Mouse (Mus musculus) neural tube, embryonic 11.5 days (tissue): ENCODE results near the gene Ccr6. TPM values are rescaled to one million over a fixed set of nuclear protein-coding genes. Genes with fewer than 3 reads are reported as not detected.
"Not testable (repeated sequence)": the region's sequence is repeated elsewhere in the genome, so short reads cannot be mapped to it uniquely, and the experiment has no call there.

ENCODE experiments used
- ATAC-seq: fragments of 200-750 bp; cut with Nextera tagmentation; 2 replicates; pipeline ENCODE4 v1.8.0; 2017; ENCODE audit warnings: moderate number of reproducible peaks, mild to moderate bottlenecking, moderate TSS enrichment, moderate library complexity; ENCODE audit not compliant: insufficient read depth, low FRiP score, low TSS enrichment
- DNase-seq: peaks from one replicate; pipeline ENCODE4 v3.0.0-alpha.2; 2015; ENCODE audit warnings: low spot score
- H3K27ac ChIP-seq: fragments of 300-500 bp; sonication (generic); 2 replicates; pipeline ENCODE4 v1.5.1; 2014; ENCODE audit warnings: low read depth, mild to moderate bottlenecking, low read length
- H3K27me3 ChIP-seq: fragments of 300-500 bp; sonication (generic); 2 replicates; pipeline ENCODE4 v1.6.1; 2014; ENCODE audit warnings: mild to moderate bottlenecking, low read length, mixed read lengths; ENCODE audit not compliant: control insufficient read depth, insufficient read depth
- H3K36me3 ChIP-seq: fragments of 300-500 bp; sonication (generic); 2 replicates; pipeline ENCODE4 v1.6.1; 2014; ENCODE audit warnings: mild to moderate bottlenecking, low read length, moderate library complexity, mixed read lengths; ENCODE audit not compliant: control insufficient read depth, insufficient read depth
- H3K4me1 ChIP-seq: fragments of 300-500 bp; sonication (generic); 2 replicates; pipeline ENCODE4 v1.6.1; 2014; ENCODE audit warnings: low read length, mixed read lengths; ENCODE audit not compliant: control insufficient read depth, insufficient read depth
- H3K4me2 ChIP-seq: fragments of 300-500 bp; sonication (generic); 2 replicates; pipeline ENCODE4 v1.6.1; 2014; ENCODE audit warnings: low read depth, mild to moderate bottlenecking, moderate library complexity
- H3K4me3 ChIP-seq: fragments of 300-500 bp; sonication (generic); 2 replicates; pipeline ENCODE4 v1.5.1; 2014; ENCODE audit warnings: low read depth, low read length
- H3K9ac ChIP-seq: fragments of 300-500 bp; sonication (generic); 2 replicates; pipeline ENCODE4 v1.6.1; 2014; ENCODE audit warnings: mild to moderate bottlenecking, low read length
- H3K9me3 ChIP-seq: fragments of 300-500 bp; sonication (generic); 2 replicates; pipeline ENCODE4 v1.6.1; 2016; ENCODE audit warnings: low read length; ENCODE audit not compliant: control insufficient read depth
- WGBS: fragments of 180-500 bp; shearing (Covaris S2); extraction: QIAGEN DNeasy Blood & Tissue Kit; methylation state at CpG from one replicate; pipeline ENCODE4 v1.1.7; 2014; 5-methylcytosine and 5-hydroxymethylcytosine counted together
- polyA plus RNA-seq: library from polyadenylated mRNA; unstranded; fragments of >200 nt; fragmentation: Nextera tagmentation; extraction: Ambion mirVana; gene quantifications from 2 replicates; pipeline ENCODE4 v1.2.1, GENCODE M21; 2014

The Ccr6 gene
- polyA plus RNA-seq, 1 experiment from 2014 or later: not detected

DNA sequence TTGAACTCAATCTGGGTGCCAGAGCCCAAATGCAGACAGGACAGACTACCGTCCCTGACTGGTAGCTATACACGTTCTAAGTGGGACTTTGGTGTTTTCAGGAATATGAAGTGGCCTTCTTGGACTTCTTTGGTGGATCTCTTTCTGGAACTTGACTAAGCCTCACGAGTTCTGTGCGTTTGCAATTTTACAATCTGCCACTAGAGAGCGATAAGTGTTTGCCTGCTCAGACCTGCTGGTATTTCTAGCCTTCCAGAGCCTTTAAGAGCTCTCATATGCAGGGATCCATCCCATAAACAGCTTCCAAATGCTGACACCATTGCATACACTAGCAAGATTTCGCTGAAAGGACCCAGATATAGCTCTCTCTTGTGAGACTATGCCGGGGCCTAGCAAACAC lies 28.8 kb downstream of the Ccr6 start:
- H3K4me1 ChIP-seq, H3K9ac ChIP-seq, H3K4me3 ChIP-seq, H3K9me3 ChIP-seq, ATAC-seq, H3K4me2 ChIP-seq, H3K27me3 ChIP-seq, H3K36me3 ChIP-seq, H3K27ac ChIP-seq: not testable (repeated sequence)
- WGBS: 28% methylated on average over 7 of the region's 7 CpGs
- DNase-seq: peak; percentile 50

DNA sequence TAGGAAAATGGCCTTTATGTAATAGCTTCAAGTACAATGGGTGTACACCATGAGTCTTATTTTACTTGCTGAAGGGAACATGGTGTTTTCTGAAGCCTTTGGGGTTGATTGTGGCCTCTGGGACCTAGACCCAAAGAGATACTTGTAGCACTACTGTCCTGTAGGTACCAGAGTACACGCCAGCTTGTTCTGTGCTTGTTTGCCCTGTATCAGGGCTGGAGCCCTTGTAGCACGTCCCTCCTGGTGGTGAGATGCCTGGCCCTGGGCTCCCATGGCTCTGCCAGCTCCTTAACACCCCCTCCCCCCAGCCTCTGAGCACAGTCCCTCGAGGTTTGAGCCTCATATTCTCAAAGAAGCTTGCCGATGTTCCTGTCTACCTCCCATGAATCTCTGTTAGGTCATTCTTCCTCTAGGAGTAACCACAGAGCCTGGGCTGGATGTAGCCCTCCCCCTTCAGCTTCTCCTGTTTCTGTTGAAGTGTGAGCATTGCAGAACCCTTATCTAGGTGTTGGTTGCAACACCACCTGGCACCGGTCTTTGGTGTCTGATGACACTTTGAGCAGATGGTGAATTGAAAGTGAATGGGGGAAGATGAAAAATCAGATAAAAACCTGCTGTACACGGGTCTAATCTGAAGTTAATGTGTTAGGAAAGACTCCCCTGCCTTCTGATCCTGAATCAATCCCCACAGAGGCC lies 36.4 kb downstream of the Ccr6 start:
- Histone ChIP-seq H3K27ac (no peak overlapping the region), H3K9me3 (no peaks in the 10 kb centered on the region), H3K9ac (no peak overlapping the region), H3K4me1 (no peaks in the 10 kb centered on the region), H3K4me2 (no peak overlapping the region), H3K36me3 (no peaks in the 10 kb centered on the region), H3K4me3 (no peak overlapping the region), H3K27me3 (no peaks in the 10 kb centered on the region)
- 54% methylated on average over 6 of the region's 6 CpGs for WGBS
- DNase-seq (no peak), ATAC-seq (no peak)

- DNase-seq: no peak
- Histone ChIP-seq H3K4me3 (no peak overlapping the region), H3K9ac (no peak overlapping the region), H3K27me3 (no peaks in the 10 kb centered on the region), H3K9me3 (no peaks in the 10 kb centered on the region), H3K27ac (no peak overlapping the region), H3K4me2 (no peak overlapping the region), H3K36me3 (no peaks in the 10 kb centered on the region), H3K4me1 (no peaks in the 10 kb centered on the region)
- 76% methylated on average over 6 of the region's 6 CpGs for WGBS
- ATAC-seq: no peak
Observed at GRCm38 (mm10) chr17:8272951-8273350, 37.1 kb downstream of the Ccr6 start.

- H3K4me3 ChIP-seq: no peak overlapping the region
- no peak for DNase-seq
- no peaks in the 10 kb centered on the region for H3K36me3 ChIP-seq
- no peak overlapping the region for H3K27ac ChIP-seq
- no peak overlapping the region for H3K4me2 ChIP-seq
- ATAC-seq: no peak
- whole genome bisulfite sequencing: 80% methylated on average over 4 of the region's 4 CpGs
- no peak overlapping the region for H3K9ac ChIP-seq
- no peaks in the 10 kb centered on the region for H3K9me3 ChIP-seq
- H3K4me1 ChIP-seq: no peaks in the 10 kb centered on the region
- no peaks in the 10 kb centered on the region; the same call in 1 of the 2 replicates for H3K27me3 ChIP-seq
Observed at GRCm38 (mm10) chr17:8276071-8276470, 40.2 kb downstream of the Ccr6 start.

DNA sequence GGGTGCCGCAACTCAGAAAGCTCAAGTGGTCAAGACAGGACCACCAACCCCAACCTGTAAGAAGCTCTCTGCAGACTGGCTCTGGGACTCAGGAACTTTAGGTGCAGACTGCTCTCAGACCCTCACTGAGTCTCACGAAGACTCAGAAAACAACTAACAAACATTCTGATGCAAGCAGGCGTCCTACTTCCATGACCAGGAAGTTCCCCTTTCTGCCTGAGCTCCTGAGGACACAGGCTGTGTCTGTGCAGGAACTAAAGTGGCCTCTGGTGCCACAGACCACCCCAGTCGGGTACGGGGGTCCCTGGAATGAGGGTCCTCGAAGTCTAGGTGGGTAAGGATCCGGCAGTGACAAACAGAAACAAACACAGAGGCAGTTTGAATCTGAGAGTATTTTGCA lies 40.8 kb downstream of the Ccr6 start:
- Histone ChIP-seq H3K4me1 (no peaks in the 10 kb centered on the region), H3K4me2 (no peak overlapping the region), H3K9ac (no peak overlapping the region), H3K27me3 (no peaks in the 10 kb centered on the region; the same call in 1 of the 2 replicates), H3K27ac (no peak overlapping the region), H3K4me3 (no peak overlapping the region), H3K9me3 (no peaks in the 10 kb centered on the region), H3K36me3 (no peaks in the 10 kb centered on the region)
- no peak for DNase-seq
- ATAC-seq: no peak
- WGBS: 76% methylated on average over 7 of the region's 7 CpGs

DNA sequence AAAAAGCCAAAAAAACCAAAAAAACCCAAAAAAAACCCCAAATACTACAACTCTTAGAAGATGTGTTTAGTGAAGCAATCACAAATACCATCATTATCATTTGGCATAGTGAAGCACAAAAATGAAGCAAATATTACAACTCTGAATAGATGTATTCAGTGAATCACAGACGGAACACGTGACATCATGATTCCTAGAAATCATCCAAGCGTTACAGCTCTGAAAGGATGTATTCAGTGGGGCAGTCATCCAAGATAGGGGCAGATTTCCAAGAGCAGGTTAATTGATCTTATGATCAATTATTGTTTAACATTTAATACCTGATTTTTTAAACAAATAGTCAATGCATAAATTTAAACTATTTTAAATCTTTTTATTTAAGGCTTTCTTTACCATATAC lies 41.4 kb downstream of the Ccr6 start:
- H3K4me1 ChIP-seq: no peaks in the 10 kb centered on the region
- no peak for ATAC-seq
- WGBS: 84% methylated on average over 3 of the region's 3 CpGs
- no peak overlapping the region for H3K9ac ChIP-seq
- no peaks in the 10 kb centered on the region for H3K9me3 ChIP-seq
- no peak for DNase-seq
- no peaks in the 10 kb centered on the region; the same call in 1 of the 2 replicates for H3K27me3 ChIP-seq
- H3K27ac ChIP-seq: no peak overlapping the region
- no peak overlapping the region for H3K4me2 ChIP-seq
- H3K36me3 ChIP-seq: no peaks in the 10 kb centered on the region
- no peak overlapping the region for H3K4me3 ChIP-seq

DNA sequence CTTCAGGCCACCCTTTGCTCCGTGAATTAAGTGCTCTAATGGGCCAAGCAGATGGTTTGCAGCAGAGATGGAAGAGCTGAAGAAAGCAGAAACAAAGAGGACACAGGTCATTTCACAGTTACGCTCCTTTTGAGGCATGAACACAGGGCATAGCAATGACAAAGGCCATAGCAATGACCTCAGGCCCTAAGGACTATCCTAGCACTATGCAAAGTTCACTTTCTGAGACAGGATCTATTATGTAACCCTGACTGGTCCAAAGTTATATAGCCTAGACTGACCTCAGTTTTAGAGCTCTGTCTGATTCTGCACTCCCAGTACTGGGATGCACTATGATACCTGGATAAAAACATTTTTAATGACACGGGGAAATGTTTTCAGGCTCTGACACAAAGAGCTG lies 42.5 kb downstream of the Ccr6 start:
- no peaks in the 10 kb centered on the region for H3K36me3 ChIP-seq
- no peaks in the 10 kb centered on the region for H3K9me3 ChIP-seq
- WGBS: 47% methylated on average over 3 of the region's 3 CpGs
- no peak overlapping the region for H3K9ac ChIP-seq
- H3K4me3 ChIP-seq: no peak overlapping the region
- ATAC-seq (no peak), DNase-seq (no peak)
- no peak overlapping the region for H3K27ac ChIP-seq
- H3K4me1 ChIP-seq: peaks cover 3% of the 10 kb centered on the region; the same call in 1 of the 2 replicates
- no peaks in the 10 kb centered on the region; the same call in 1 of the 2 replicates for H3K27me3 ChIP-seq
- no peak overlapping the region for H3K4me2 ChIP-seq

DNA sequence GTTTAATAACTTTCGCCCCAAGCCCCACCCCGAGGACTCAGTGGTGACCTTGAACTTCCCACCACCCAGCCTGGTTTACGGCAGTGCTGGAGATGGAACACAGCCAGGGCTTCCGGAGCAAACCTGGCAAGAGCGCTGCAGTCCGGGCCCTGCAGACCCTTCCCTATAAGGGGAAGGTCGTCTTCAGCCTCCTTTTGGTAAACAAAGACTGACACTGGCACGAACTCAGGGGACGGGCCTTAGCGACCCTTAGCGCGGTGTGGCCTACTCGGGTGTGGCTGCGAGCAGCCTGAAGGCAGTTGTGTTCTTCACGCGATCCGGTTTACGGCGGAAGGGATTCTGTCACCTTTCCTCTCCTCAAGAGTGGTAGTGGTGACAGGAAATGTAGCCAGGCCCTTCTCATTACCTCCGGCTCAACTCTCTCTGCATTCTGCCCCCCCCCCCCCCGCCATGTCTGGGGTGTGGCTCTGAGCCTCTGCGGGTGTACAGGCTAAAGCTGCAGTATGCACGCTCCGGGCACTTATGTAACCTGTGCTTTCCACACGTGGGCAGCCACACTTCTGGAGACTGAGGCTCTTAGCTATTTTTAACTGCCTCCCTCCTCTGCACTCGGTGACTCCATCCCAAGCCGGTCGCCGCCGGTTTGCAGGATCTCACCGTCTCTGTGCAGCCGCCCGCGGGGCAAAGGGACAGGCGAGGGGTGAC lies 47.1 kb downstream of the Ccr6 start, which contains the start of gene Mpc1:
TSS of gene Mpc1 (plus strand) at position 84 of the 705 bp plus-strand sequence.
- no peaks in the 10 kb centered on the region; the same call in 1 of the 2 replicates for H3K27me3 ChIP-seq
- 1% methylated on average over 34 of the region's 35 CpGs for WGBS

More for the DNA sequence above, 47.1 kb downstream of the Ccr6 start, which contains the start of gene Mpc1:
- H3K4me3 ChIP-seq: peak within 1 kb of the TSS; percentile 75
- H3K4me1 ChIP-seq: peaks cover 10% of the 10 kb centered on the region; the same call in 1 of the 2 replicates
- ATAC-seq: no peak; the same call in none of the 2 replicates
- H3K9me3 ChIP-seq: no peaks in the 10 kb centered on the region
- peak within 1 kb of the TSS; percentile 51 for H3K27ac ChIP-seq
- H3K9ac ChIP-seq: peak within 1 kb of the TSS; percentile 72
- peak; percentile 66 for DNase-seq
- H3K4me2 ChIP-seq: peak within 1 kb of the TSS; percentile 100
- no peaks in the 10 kb centered on the region for H3K36me3 ChIP-seq
